Mouse (Mus musculus): Measurements from ENCODE around the gene Pnkd. TPM values are rescaled to one million over a fixed set of nuclear protein-coding genes. Genes with fewer than 3 reads are reported as not detected.
A peak's percentile ranks its signal among the peaks of the same experiment; 100 is the strongest.

The Pnkd gene
- total and polyA plus RNA-seq, 2 experiments = 28.0 to 130 TPM

DNA sequence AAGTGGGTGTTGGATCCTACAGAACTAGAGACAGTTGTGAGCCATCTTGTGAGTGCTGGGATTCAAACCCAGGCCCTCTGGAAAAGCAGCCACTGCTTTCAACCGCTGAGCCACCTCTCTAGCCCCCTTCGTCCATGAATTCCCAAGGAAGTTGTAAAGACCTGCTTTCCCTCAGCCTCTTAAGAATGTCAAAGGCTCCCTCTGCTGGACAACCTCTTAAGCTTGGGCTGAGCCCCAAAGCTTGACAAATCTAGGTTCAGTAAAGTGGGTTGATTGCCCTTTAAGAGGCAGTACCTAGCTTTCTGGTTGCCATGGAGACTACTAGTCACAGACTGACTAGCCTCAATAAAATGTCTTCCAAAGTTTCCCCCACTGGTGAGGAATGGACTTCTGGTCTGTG is 77.1 kb downstream of the Pnkd start, which contains the start of gene Catip:
Gene Catip, plus strand, starts transcription at position 297 of the 400 bp plus-strand sequence.
- H3K27me3 ChIP-seq (ENCODE audit: control insufficient read depth, insufficient read depth, low read length) = no peaks in the 10 kb centered on the region
- DNase-seq (ENCODE audit: extremely low read depth, low read depth, low spot score) = peak; percentile 85
- 5% methylated on average over 2 of the region's 2 CpGs for WGBS
- H3K27ac ChIP-seq (replicated peaks; ENCODE audit: insufficient read depth, low read depth, low read length) = no peak within 1 kb of the TSS
- TF ChIP-seq POLR2A (IDR thresholded peaks at IDR 0.05; ENCODE audit: extremely low read depth, insufficient read depth, low read length) = no peak
- TF ChIP-seq CTCF (IDR thresholded peaks at IDR 0.05; ENCODE audit: low read depth, low read length) = peak; percentile 66
- H3K4me3 ChIP-seq (ENCODE audit: insufficient read depth, low read depth, low read length) = no peak within 1 kb of the TSS
- H3K9ac ChIP-seq (ENCODE audit: low read depth, low read length) = no peak within 1 kb of the TSS
- no peaks in the 10 kb centered on the region for H3K4me1 ChIP-seq (ENCODE audit: control insufficient read depth, insufficient read depth, low read length)
- H3K79me2 ChIP-seq (ENCODE audit: control insufficient read depth, insufficient read depth, low read length) = no peaks in the 10 kb centered on the region
- H3K36me3 ChIP-seq (ENCODE audit: control insufficient read depth, insufficient read depth, low read length) = no peaks in the 10 kb centered on the region

DNA sequence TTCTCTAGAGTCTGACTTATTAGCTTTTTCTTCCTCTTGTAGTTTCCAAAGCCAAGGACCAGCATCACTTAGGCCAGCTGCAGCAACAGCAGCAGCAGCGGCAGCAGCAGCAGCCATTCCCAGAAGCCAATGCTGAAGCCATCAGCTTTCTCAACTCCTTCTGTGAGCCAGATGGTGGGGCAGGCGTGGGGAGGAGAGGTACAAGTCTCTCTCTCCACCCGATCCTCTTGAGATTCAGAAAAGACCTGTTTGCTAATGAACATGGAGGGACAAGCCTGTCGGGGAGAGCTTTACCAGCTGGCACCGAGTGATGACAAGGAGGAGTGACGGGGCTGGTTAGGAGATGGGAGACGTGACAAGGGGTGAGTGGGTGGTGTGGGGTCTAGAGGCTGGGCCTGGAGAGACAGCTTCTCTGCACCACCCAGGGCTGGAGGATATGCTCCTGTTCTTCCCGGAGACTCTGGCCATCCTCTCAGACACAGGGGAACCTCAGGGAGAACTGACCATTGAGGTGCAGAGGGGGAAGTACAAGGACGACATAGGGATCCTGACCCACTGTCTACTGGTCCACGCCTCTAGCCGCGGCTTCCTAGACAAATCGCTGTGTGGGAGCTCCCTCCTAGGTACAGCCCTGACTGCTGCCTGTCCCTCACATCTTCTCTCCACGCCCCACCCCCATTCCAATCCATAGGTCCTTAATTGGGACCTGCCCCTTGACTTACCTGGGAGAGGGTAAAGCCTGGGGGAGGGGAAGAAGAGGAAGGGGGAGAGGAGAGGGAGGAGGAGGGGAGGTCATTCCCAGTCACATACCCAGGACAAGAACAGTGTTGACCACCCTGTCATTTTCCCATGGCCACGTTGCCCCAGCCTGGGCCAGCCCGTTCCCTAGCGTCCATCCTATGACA is 77.8 kb downstream of the Pnkd start:
- no peak overlapping the region for H3K4me3 ChIP-seq (ENCODE audit: insufficient read depth, low read depth, low read length)
- DNase-seq (ENCODE audit: extremely low read depth, low read depth, low spot score) = no peak
- 85% methylated on average over 17 of the region's 17 CpGs for WGBS

DNA sequence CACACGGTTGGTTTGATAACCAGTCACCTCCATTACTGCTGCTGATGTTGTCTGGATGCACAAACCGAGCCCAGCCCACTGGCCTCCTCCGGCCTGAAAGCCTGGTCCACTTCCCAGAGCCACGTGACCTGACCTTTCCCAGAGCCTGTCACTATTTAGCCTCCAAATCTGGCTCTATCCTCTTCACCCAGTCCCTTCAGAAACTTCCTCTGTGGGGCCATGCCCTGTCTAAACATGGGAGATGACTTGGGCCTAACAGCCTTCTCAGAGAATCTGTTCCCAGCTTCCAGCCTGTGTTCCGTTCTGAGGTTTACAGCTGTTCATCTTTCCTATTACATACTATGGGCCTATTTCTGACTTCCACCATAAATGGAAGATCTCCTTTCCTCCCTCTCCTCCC is 78.7 kb downstream of the Pnkd start:
- H3K27me3 ChIP-seq (ENCODE audit: control insufficient read depth, insufficient read depth, low read length) = no peaks in the 10 kb centered on the region
- TF ChIP-seq POLR2A (IDR thresholded peaks at IDR 0.05; ENCODE audit: extremely low read depth, insufficient read depth, low read length) = no peak
- TF ChIP-seq CTCF (IDR thresholded peaks at IDR 0.05; ENCODE audit: low read depth, low read length) = no peak
- H3K4me1 ChIP-seq (ENCODE audit: control insufficient read depth, insufficient read depth, low read length) = no peaks in the 10 kb centered on the region
- 65% methylated on average over 5 of the region's 5 CpGs for WGBS
- H3K79me2 ChIP-seq (ENCODE audit: control insufficient read depth, insufficient read depth, low read length) = no peaks in the 10 kb centered on the region
- no peak for DNase-seq (ENCODE audit: extremely low read depth, low read depth, low spot score)
- no peak overlapping the region for H3K9ac ChIP-seq (ENCODE audit: low read depth, low read length)
- no peak overlapping the region for H3K27ac ChIP-seq (replicated peaks; ENCODE audit: insufficient read depth, low read depth, low read length)
- H3K4me3 ChIP-seq (ENCODE audit: insufficient read depth, low read depth, low read length) = no peak overlapping the region
- H3K36me3 ChIP-seq (ENCODE audit: control insufficient read depth, insufficient read depth, low read length) = no peaks in the 10 kb centered on the region

More for the DNA sequence above, 77.8 kb downstream of the Pnkd start:
- H3K79me2 ChIP-seq (ENCODE audit: control insufficient read depth, insufficient read depth, low read length) = no peaks in the 10 kb centered on the region
- no peaks in the 10 kb centered on the region for H3K27me3 ChIP-seq (ENCODE audit: control insufficient read depth, insufficient read depth, low read length)
- no peaks in the 10 kb centered on the region for H3K36me3 ChIP-seq (ENCODE audit: control insufficient read depth, insufficient read depth, low read length)
- no peak overlapping the region for H3K9ac ChIP-seq (ENCODE audit: low read depth, low read length)
- H3K4me1 ChIP-seq (ENCODE audit: control insufficient read depth, insufficient read depth, low read length) = no peaks in the 10 kb centered on the region
- no peak for TF ChIP-seq CTCF (IDR thresholded peaks at IDR 0.05; ENCODE audit: low read depth, low read length)
- TF ChIP-seq POLR2A (IDR thresholded peaks at IDR 0.05; ENCODE audit: extremely low read depth, insufficient read depth, low read length) = no peak
- H3K27ac ChIP-seq (replicated peaks; ENCODE audit: insufficient read depth, low read depth, low read length) = no peak overlapping the region

DNA sequence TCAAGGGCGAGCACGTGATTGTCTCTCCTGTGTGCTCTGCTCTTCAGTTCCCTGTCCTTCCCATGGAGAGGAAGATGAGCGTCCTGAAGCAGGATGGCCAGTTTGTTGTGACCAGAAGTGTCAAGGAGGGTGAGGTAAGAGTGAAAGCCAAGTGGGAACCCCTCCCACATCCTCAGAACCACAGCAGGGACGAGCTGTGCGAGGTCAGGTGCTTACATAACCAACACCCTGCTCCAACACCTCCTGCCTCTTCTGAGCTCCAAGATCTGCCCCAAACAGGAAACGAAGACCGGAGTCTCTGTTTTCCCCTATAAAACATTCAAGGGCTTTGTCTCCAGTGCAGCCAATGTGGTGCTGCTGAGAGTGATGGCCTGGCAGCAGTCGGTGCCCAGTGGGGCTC is 79.5 kb downstream of the Pnkd start:
- H3K27me3 ChIP-seq (ENCODE audit: control insufficient read depth, insufficient read depth, low read length) = no peaks in the 10 kb centered on the region
- no peak overlapping the region for H3K27ac ChIP-seq (replicated peaks; ENCODE audit: insufficient read depth, low read depth, low read length)
- H3K4me3 ChIP-seq (ENCODE audit: insufficient read depth, low read depth, low read length) = no peak overlapping the region
- H3K79me2 ChIP-seq (ENCODE audit: control insufficient read depth, insufficient read depth, low read length) = no peaks in the 10 kb centered on the region
- TF ChIP-seq CTCF (IDR thresholded peaks at IDR 0.05; ENCODE audit: low read depth, low read length) (no peak), POLR2A (IDR thresholded peaks at IDR 0.05; ENCODE audit: extremely low read depth, insufficient read depth, low read length) (no peak)
- no peak overlapping the region for H3K9ac ChIP-seq (ENCODE audit: low read depth, low read length)
- H3K4me1 ChIP-seq (ENCODE audit: control insufficient read depth, insufficient read depth, low read length) = no peaks in the 10 kb centered on the region
- no peak for DNase-seq (ENCODE audit: extremely low read depth, low read depth, low spot score)
- no peaks in the 10 kb centered on the region for H3K36me3 ChIP-seq (ENCODE audit: control insufficient read depth, insufficient read depth, low read length)
- 75% methylated on average over 8 of the region's 8 CpGs for WGBS

DNA sequence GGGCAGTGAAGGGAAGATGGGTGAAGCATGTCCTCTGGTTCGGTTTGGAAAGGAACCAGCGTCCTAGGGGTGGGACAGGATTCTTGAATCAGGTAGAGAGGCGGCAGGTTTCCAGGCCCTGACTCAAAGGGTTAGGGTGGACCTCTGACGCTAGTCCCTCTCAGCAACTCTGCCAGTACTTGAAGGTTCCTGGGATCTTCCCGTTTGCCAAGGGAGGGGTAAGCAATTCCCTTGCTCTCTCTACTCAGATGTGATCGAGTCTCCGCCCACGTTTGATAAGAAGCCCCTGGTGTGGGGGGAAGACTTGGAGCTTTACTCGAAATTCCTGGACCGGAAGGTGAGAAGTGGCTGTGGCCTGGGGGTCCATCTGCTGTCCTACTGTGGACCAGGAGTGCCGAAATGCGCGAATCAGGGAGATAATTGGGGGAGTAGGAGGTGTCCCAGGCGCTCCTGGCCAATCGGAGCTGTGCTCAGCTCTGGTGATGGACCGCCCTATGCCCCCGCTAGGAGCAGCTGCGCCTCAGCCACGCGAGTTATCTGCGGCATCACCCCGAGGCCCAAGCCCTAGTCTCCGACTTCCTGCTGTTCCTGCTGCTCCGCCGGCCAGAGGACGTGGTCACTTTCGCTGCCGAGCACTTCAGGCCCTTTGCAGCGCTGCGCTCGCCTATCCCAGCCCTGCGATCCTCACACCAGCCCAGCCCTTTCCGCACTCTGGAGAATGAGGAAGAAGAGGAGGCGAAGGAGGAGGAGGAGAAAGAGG is 83.3 kb downstream of the Pnkd start:
- no peak for DNase-seq (ENCODE audit: extremely low read depth, low read depth, low spot score)
- 26% methylated on average over 34 of the region's 34 CpGs for WGBS

More for the DNA sequence above, 83.3 kb downstream of the Pnkd start:
- Histone ChIP-seq H3K27me3 (ENCODE audit: control insufficient read depth, insufficient read depth, low read length) (no peaks in the 10 kb centered on the region), H3K9ac (ENCODE audit: low read depth, low read length) (peak overlapping the region; percentile 22; the same call in 1 of the 2 replicates), H3K36me3 (ENCODE audit: control insufficient read depth, insufficient read depth, low read length) (no peaks in the 10 kb centered on the region), H3K79me2 (ENCODE audit: control insufficient read depth, insufficient read depth, low read length) (no peaks in the 10 kb centered on the region), H3K4me1 (ENCODE audit: control insufficient read depth, insufficient read depth, low read length) (no peaks in the 10 kb centered on the region), H3K27ac (replicated peaks; ENCODE audit: insufficient read depth, low read depth, low read length) (no peak overlapping the region), H3K4me3 (ENCODE audit: insufficient read depth, low read depth, low read length) (peak overlapping the region; percentile 37; the same call in 1 of the 2 replicates)
- 0 out of 2 replicates have a peak, but pooled peaks have one; percentile 5 for TF ChIP-seq CTCF (IDR thresholded peaks at IDR 0.05; ENCODE audit: low read depth, low read length)
- no peak for TF ChIP-seq POLR2A (IDR thresholded peaks at IDR 0.05; ENCODE audit: extremely low read depth, insufficient read depth, low read length)
